12 mouse cellular contexts compared by ENCODE assay signal in genomic region chr2:32307247-32307798, GRCm38 (mm10).
"Had no signal": no experiment of that assay in that cellular context is flagged by ENCODE, and none has a peak within 500 bp of the region (broad histone marks: within the 10 kb centered on the region; RNA-seq: fewer than 3 reads in every experiment).

No protein-coding gene starts in this region.

- H3K9me3 ChIP-seq: limb, embryonic 12.5 days; liver, embryonic 12.5 days; liver, embryonic 15.5 days; lung, embryonic 15.5 days; megakaryocyte, embryonic 14.5 days; midbrain, embryonic 10.5 days; midbrain, embryonic 15.5 days; neural tube, embryonic 12.5 days; neural tube, embryonic 15.5 days had no signal

- H3K27ac ChIP-seq: kidney, postnatal 0 days; limb, embryonic 12.5 days; liver, embryonic 12.5 days; liver, embryonic 15.5 days; lung, embryonic 15.5 days; midbrain, embryonic 10.5 days; midbrain, embryonic 15.5 days; neural tube, embryonic 12.5 days; neural tube, embryonic 15.5 days; stomach, postnatal 0 days had no signal

- H3K4me2 ChIP-seq: limb, embryonic 12.5 days; liver, embryonic 12.5 days; liver, embryonic 15.5 days; lung, embryonic 15.5 days; midbrain, embryonic 15.5 days; neural tube, embryonic 12.5 days; neural tube, embryonic 15.5 days had no signal

- DNase-seq: right cerebral cortex, adult 18-20 months had no signal

- H3K9ac ChIP-seq: limb, embryonic 12.5 days; liver, embryonic 12.5 days; liver, embryonic 15.5 days; lung, embryonic 15.5 days; midbrain, embryonic 15.5 days; neural tube, embryonic 12.5 days; neural tube, embryonic 15.5 days had no signal

- ATAC-seq: liver, embryonic 12.5 days had no signal

- H3K27me3 ChIP-seq: limb, embryonic 12.5 days; lung, embryonic 15.5 days; midbrain, embryonic 15.5 days; neural tube, embryonic 15.5 days had no signal

- H3K4me3 ChIP-seq: limb, embryonic 12.5 days; liver, embryonic 12.5 days; liver, embryonic 15.5 days; lung, embryonic 15.5 days; megakaryocyte, embryonic 14.5 days; midbrain, embryonic 10.5 days; midbrain, embryonic 15.5 days; neural tube, embryonic 12.5 days; neural tube, embryonic 15.5 days had no signal
